Mouse (Mus musculus) layer of hippocampus, adult 18-20 months (tissue): Measurements from ENCODE around the gene Agpat4. TPM values are rescaled to one million over a fixed set of nuclear protein-coding genes. Genes with fewer than 3 reads are reported as not detected.

ENCODE experiments used
- DNase-seq, 2 experiments: peaks; one replicate each; pipeline ENCODE4 v3.0.0; 2022; ENCODE audit warnings: low spot score in 2 of 2
- total RNA-seq, 2 experiments: library from RNA; stranded (reverse); gene quantifications; 2 replicates each; pipeline ENCODE4 v1.2.3; 2021

The Agpat4 gene
- total RNA-seq, 2 experiments from 2014 or later: 71.2 to 74.9 TPM

DNA sequence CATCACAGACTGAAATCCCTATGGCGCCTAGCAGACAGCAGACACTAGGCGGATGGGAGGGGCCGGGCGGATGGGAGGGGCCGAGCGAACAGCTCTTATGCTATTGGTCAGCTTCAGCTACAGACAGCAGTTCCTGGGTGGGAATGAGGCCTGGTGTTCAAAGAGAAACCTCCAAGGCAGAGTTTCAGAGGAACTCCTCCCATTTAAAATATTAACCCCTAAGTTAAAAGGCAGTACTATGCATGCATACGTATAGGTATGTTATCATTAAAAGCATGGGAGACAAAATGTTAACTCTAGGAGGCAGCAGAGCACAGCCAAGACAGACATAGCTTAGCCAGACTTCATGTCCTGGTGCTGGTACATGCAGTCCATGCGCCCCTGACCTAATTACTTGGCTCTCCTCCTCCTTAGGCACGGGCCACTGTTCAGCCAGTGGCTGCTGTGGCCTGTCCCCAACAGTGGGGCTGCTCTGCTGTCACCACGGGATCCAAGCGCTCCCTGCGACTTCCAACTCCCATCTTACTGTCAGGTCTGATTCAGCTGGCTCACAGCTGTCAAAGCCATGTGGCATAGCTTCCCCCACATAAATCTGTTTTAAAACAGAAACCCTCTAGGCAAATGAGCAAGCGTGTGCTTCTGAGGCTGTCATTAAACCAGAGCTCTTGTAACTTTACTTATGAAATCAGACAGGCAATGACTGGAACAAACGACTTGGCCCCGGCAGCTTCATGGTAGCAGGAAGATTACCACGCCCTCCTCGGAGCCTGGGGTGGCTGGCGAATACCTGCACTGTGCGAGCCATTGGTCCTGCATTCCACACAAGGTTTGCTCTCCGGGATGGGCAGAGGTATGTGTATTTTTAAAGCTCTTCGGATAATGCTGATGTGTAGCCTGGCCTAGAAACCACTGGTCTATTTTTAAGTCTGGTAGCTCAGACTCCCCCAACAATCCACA lies 147.7 kb downstream of the Agpat4 start:
- peak; percentile 77 to 86 for DNase-seq

DNA sequence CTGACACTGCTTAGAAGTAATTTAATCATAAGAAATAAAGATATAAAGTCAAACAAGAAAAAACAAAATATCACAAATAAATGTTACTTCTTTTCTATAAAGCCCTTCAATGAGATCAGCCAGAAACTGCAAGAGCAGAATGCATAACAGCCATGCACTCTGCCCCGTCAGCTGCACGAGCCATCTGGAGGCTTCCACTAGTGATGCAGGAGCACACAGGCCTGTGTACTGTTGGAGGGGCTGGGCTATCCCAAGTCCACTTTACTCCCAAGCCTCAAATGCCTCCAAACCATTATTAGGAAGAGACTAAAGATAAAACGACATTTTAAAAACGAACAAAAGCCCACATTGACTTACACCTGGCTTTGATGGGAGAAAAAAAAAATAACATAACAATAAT lies 149.6 kb downstream of the Agpat4 start:
- no peak for DNase-seq

DNA sequence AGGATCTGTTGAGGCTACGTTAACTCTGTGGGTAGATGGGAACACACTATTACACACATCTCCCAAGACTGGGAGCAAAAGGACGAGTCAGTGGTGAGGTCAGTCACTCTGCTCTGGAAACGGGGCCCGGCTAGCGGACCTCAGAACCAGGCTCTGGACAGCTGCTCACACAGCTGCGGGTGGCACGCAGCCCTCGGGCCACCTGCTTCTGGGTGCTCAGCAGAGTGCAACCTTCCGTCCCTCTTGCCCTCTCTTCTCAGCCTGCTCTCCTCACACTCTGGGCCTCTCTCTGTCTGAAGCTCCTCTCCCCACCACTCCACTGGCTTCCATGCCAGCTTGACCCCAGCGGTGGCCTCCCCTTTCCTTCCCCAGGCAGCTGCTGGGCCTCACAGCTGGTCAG lies 150.0 kb downstream of the Agpat4 start:
- no peak for DNase-seq

Other genes with a start within 250 kb of the Agpat4 start
- gene Map3k4, start 200.1 kb downstream of the Agpat4 start, total RNA-seq: 10 to 100 TPM; 64.3 to 65.9 TPM